Mouse (Mus musculus) right cerebral cortex, adult 18-20 months (tissue): ENCODE data around the gene Kcmf1.
"Not testable (repeated sequence)": the region's sequence is repeated elsewhere in the genome, so short reads cannot be mapped to it uniquely, and the experiment has no call there.

Source experiments
- DNase-seq: peaks from one replicate; pipeline ENCODE4 v3.0.0; 2022; ENCODE audit warnings: mixed read lengths

Gene Kcmf1

DNA sequence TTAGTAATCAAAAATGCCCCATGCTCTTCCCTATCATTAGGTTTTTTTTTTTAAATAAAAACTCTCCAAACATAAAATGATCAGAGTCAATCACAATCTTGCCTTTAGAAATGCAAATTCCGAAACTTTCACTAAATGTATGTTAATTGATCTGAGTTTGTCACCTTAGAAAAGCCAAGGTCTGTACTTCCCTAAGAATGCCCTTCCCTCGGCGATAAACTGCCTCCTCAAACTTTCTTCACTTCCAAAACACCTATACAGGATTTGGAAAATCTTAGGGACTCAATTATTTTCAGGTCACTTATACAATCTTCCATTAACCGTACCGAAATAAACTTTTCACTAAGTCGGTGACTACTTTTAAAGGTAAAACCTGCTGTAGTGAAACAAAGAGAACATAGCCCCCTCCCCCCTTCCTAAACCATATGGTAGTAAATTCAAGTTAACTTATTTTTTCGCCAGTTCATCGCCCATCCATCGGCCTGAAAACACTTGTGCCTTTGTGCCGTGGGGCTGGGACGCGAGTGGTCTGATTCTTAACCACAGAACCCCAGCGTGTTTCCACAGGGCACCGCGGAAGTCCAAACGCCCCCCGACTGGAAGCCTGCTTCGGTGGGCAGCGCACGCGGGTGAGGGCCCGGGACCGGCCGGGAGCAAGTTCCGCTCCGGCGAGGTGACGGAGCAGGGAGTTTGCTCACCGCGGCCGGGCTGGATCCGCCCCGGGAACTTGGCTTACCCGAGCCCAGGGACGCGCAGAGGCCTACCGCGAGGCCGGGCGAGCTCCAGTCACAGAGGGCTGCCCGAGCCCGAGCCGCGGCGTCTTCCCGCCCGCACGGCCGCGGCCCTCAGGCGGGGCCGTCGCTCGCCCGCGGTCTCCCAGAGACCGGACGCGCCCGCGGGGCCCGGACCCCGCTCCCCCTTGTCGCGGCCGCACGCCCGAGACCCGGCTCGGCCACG, 1.3 kb downstream of the Kcmf1 start:
- peak; percentile 52 for DNase-seq

GRCm38 (mm10) chr6:72895000-72895399, 4.8 kb downstream of the Kcmf1 start:
- DNase-seq = no peak

DNA sequence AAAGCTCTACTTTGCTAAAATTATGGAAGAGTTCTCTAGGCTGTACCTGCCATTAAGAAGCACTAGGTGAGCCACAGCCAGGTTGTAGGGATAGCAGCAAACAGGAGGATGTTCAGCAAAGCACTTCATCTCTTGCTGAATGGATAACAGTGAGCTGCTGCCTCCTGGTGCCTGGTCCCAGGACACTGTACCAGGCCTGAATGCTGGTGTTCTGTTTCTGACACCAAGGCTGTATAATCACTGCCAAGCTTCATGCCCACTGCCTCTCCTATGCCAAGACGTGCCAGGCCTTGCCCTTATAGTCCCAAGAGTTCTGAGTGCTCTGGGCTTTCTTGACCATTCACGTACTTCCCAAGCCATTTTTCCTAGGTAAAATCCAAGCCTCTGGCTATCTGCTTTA, 8.5 kb downstream of the Kcmf1 start:
- DNase-seq = no peak

DNA sequence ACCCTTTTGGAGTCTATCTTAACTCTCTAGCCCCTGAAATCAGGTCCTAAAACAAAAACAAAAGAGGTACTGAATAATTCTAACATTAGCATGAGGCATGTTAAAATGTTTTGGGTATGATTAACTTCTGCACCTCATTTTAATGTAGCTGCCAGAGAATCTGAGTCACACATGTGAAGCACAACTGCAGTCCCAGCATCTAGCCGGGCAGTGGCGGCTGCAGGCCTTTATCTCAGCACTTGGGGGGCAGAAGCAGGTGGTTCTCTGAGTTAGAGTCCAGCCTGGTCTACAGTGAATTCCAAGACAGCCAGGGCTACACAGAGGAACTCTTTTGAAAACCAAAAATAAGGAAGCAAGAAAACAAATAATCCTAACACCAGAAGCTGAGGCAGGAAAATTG, 11.1 kb downstream of the Kcmf1 start:
- no peak for DNase-seq

- DNase-seq = no peak
Observed at GRCm38 (mm10) chr6:72885268-72885667, 14.5 kb downstream of the Kcmf1 start.

DNA sequence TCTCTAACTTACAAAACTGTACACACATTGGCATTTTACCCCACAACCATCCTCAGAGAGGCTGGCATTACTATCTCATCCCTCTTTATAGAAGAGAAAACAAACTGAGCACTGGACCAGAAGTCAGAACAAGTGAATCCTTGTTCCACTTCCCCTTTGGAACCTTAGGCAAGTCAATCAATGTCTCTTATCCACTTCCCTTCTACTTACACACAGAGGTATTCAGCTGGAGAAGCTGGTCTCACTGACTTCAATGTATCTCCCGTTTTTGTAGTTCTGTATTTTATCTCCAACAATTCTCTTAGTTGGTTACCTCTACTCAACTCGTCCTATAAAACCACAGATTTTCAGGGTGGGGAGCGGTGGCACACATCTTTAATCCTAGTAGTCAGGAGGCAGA, 15.0 kb downstream of the Kcmf1 start:
- DNase-seq = no peak

DNA sequence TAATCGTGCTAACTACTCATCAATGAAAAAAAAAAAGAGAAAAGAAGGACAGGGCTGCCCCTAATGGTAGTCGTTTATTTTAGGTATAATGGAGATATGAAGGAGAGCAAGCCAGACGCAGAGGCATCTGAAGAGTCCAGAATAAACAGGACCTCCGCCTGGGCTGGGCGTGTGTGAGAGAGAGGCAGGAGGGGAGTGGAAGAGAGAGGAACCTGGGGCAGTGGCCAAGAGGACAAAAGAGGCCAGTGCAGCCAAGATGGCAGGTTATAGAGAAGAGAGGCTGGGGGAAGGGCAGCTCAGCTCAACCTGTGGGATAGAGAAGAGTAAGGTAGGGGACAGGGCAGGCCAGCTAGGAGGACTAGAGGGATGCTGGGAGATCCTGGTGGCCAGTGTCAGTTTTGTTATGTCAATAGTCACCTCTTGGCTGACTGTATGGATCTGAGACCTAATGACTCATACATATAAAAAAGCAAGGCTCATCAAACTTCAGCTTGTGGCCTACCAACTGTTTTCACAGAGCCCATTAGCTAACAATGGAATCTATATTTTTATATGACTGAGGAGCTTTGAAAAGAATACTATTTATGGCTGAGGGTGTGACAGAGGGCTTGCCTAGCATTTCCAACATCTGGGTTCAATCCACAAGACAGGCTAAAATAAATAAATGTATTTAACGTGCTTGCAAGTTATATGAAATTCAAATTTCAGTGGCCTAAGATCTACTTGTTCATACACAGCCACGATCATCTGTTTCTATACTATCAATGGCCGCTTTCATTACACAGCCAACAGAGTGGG, 16.9 kb downstream of the Kcmf1 start:
- DNase-seq = no peak

DNA sequence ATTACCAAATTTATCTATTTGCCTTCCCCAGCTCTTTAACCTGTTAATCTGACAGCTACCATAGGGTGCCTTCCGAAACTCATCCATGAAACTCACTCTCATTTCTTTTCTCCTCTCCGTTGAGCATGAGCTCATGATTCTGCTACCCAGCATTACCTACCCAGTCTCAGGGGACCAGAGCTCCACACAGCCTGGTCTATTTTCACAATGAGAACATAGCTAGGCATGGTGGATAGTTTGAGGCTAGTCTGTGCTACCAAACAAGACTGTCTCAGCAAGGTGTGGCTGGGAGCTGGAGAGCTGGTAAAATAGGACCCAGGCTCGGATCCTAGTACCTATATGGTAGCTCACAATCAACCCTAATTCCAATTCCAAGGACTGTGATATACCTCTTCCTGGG, 17.6 kb downstream of the Kcmf1 start:
- DNase-seq = no peak

DNA sequence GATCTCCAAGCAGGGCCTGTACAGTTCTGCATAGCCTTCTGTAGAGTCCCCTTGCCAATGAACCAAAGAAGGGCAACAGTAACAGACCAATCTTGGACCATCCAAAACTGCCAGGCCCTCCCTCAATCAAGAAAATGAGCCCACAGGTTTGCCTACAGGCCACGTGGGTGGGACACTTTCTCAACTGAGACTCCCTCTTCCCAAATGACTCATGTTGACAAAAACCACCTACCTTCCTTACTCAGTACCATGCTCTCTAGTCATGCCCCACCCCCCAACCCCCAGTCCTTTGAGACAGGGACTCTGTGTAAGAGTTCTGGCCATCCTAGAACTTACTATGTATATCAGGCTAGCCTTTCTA, 18.2 kb downstream of the Kcmf1 start:
- DNase-seq = peak; percentile 14

DNA sequence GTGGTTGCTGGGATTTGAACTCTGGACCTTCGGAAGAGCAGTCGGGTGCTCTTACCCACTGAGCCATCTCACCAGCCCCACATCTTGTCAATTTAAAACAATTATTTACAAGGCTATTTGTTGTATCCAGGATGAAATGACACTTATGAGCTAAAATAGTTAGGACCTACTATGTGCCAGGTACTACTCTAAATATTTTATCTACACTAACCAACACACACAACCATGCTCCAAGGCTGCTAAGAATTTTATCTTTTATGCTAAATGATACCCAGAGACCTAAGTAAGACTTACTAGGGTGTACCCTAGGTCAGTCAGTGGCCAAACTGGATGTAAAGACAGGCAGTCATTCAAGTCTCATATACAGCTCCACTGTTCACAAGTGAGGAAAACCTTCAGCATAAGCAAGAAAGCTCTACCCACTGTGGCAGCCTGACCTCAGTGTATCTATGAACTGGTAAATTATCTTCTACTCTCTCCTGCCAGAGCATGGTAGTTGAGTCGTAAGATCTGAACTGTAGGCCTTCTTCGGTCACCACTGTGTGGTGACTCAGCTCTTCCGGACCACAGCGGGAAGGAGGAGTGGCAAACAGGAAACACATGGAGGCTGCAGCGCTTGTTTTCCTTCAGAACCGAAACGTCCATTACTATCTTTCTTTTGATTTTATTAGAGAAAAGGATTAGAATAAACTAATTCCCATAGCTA, 18.7 kb downstream of the Kcmf1 start:
- DNase-seq = no peak

DNA sequence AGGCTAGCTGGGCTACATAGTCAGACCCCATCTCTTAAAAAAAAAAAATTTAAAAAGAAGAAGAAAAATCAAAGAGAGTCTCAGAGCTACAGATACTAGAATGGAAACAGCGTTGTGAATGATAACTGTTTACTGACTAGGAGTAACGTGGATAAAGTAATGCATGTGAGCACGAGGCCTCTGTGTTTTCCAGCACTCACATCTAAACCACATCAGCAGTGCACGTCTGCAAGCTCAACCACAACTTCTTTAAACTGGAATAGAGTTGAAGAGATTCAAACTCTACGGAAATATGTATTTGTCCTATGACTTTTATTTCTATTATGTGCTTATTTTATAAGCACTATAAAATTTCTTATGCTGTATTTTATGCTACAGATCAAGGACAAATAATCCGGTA, 23.1 kb downstream of the Kcmf1 start:
- DNase-seq = no peak

DNA sequence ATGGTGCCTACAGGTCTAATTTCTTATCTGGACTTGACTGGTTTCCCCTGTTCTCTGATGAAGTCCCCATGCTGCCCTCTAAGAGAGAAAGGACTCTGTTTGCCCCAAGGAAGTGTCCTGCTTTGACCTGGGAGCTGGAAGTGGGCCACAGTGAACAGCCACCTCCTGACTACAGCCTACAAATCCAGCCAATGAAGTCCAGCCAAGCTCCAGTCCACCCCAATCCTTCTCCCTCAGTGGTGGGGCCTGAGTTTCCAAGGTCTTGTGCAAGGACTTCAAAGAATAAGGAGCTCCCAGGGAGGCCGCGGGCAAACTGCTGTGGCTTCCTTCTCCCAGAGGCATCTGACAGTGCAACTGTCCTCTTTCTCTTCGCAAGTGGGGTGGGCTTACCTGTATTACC, 26.4 kb downstream of the Kcmf1 start:
- peak; percentile 29 for DNase-seq

DNA sequence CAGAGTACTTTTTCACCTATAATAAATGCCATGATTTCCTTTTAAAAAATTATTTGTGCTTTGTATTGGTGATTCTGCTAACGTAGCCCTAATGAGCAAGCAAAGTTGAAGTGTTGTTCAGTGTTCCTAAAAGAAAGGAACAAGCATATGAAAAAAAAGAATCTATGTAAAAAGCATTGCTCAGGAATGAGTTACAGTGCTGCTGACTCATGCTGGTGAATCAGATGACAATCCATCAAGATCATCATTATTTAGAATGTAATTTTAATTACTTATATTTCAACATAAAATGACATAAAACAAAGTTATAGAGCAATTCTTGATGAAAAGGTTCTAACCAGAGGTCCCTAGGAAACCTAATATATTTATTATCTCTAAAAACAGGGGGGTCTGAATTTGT, 27.5 kb downstream of the Kcmf1 start:
- DNase-seq = no peak

GRCm38 (mm10) chr6:72869601-72870000, 30.2 kb downstream of the Kcmf1 start:
- DNase-seq = no peak

- DNase-seq = no peak
Observed at GRCm38 (mm10) chr6:72868688-72869087, 31.1 kb downstream of the Kcmf1 start.

- DNase-seq = no peak
Observed at GRCm38 (mm10) chr6:72867746-72868145, 32.0 kb downstream of the Kcmf1 start.

DNA sequence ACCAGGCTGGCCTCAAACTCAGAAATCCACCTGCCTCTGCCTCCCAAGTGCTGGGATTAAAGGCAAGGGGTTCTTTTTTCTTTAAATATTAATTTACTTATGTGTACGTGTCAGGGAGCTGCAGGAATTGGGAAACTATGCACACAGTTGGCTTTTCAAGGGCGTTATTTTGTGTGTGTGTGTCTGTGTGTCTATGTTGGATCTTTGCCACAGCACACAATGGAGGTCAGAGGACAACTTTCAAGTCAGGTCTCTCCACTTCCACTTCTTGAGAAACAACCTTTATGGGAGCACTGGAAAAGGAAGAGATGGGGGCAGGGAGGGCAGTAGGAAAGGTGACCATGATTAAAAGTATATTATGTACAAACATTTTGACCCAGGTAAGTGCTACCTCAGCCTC, 33.5 kb downstream of the Kcmf1 start:
- no peak for DNase-seq

DNA sequence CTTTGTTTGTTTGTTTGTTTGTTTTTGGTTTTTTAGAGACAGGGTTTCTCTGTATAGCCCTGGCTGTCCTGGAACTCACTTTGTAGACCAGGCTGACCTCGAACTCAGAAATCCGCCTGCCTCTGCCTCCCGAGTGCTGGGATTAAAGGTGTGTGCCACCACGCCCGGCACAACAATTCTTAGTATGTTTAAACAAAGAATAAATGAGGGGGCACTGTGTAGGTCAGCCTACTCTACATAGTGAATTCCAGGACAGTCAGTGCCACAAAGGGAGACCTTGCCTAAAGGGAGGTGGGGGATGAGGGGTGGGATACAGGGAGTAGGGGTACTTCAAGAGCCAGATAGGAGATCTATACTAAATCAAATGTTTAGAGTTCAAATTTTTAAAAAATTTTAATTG, 37.1 kb downstream of the Kcmf1 start:
- not testable (repeated sequence) for DNase-seq

DNA sequence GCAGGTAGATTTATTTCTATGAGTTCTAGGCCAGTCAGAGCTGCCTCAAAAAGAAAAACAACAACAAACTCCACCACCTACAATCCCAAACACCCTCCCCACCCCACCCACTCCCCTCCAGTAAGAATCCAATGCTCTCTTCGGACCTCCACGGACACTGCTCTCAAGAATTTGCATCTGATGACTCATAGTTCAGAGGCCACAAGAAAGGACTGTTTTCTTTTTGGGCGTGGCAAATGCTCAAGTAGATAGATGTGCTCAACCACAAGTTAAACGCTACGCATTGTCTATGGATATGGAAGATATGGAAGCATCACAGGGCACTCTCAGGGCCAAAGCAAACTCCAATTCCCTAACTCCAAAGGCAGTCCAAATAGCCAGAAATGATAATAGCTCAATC, 45.5 kb downstream of the Kcmf1 start:
- no peak for DNase-seq

DNA sequence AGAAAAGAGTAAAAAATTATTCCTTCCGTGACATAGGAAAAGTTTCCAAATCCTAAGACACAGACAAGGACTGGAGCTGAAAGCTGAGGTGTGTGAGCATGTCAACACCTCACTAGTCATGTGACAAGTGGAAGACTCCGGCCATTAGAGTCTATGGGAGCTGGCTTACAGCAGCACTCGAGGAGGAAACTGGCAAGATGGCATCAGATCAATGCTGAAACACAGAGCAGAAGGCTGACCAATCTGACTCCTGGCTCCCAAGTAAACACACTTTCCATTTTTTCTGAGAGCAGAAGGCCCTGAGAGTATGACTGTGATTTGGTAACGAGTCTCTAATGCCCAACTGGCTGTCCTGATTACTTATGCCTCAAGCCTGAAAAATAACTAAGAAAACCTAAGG, 47.6 kb downstream of the Kcmf1 start:
- no peak for DNase-seq

- no peak for DNase-seq
Observed at GRCm38 (mm10) chr6:72851633-72852032, 48.1 kb downstream of the Kcmf1 start.

- DNase-seq = peak; percentile 23
Observed at GRCm38 (mm10) chr6:72841986-72842502, 57.7 kb downstream of the Kcmf1 start.
